Mouse (Mus musculus) heart, embryonic 12.5 days (tissue): ENCODE measurements around the gene Ralgapb. TPM values are rescaled to one million over a fixed set of nuclear protein-coding genes. Genes with fewer than 3 reads are reported as not detected.
A peak's percentile ranks its signal among the peaks of the same experiment; 100 is the strongest.

Source experiments
- ATAC-seq: fragments of 200-750 bp; cut with Nextera tagmentation; 2 replicates; pipeline ENCODE4 v1.8.0; 2017; ENCODE audit warnings: moderate TSS enrichment, moderate library complexity; ENCODE audit not compliant: insufficient number of reproducible peaks, low FRiP score
- H3K27ac ChIP-seq: fragments of 300-500 bp; sonication (generic); 2 replicates; pipeline ENCODE4 v1.5.1; 2016; ENCODE audit warnings: mild to moderate bottlenecking, moderate library complexity; ENCODE audit not compliant: poor library complexity, severe bottlenecking
- H3K27me3 ChIP-seq: fragments of 300-500 bp; sonication (generic); replicated peaks from 2 replicates; pipeline ENCODE4 v1.6.1; 2016; ENCODE audit warnings: mild to moderate bottlenecking, moderate library complexity
- H3K36me3 ChIP-seq: fragments of 300-500 bp; sonication (generic); 2 replicates; pipeline ENCODE4 v1.6.1; 2016; ENCODE audit warnings: mild to moderate bottlenecking, moderate library complexity
- H3K4me1 ChIP-seq: fragments of 300-500 bp; sonication (generic); replicated peaks from 2 replicates; pipeline ENCODE4 v1.6.1; 2016; ENCODE audit warnings: mild to moderate bottlenecking
- H3K4me2 ChIP-seq: fragments of 300-500 bp; sonication (generic); 2 replicates; pipeline ENCODE4 v1.6.1; 2016; ENCODE audit warnings: mild to moderate bottlenecking, moderate library complexity
- H3K4me3 ChIP-seq: fragments of 300-500 bp; sonication (generic); 2 replicates; pipeline ENCODE4 v1.5.1; 2016; ENCODE audit warnings: mild to moderate bottlenecking
- H3K9ac ChIP-seq: fragments of 300-500 bp; sonication (generic); 2 replicates; pipeline ENCODE4 v1.6.1; 2016; ENCODE audit warnings: mild to moderate bottlenecking, moderate library complexity
- H3K9me3 ChIP-seq: fragments of 300-500 bp; sonication (generic); replicated peaks from 2 replicates; pipeline ENCODE4 v1.6.1; 2016; ENCODE audit warnings: mild to moderate bottlenecking, moderate library complexity
- WGBS: fragments of 180-500 bp; shearing (Covaris S2); methylation state at CpG from one replicate; pipeline ENCODE4 v1.1.7; 2016; 5-methylcytosine and 5-hydroxymethylcytosine counted together
- polyA plus RNA-seq: library from polyadenylated mRNA; unstranded; fragments of >200 nt; fragmentation: Nextera tagmentation; extraction: Ambion mirVana; gene quantifications from 2 replicates; pipeline ENCODE4 v1.2.1, GENCODE M21; 2016

Ralgapb gene
- polyA plus RNA-seq, 1 experiment from 2014 or later = 15.8 TPM

GRCm38 (mm10) chr2:158408997-158409594, 552 bp upstream of the Ralgapb start:
- H3K27me3 ChIP-seq = no peaks in the 10 kb centered on the region
- H3K9me3 ChIP-seq = no peaks in the 10 kb centered on the region
- WGBS = 22% methylated on average over 14 of the region's 14 CpGs
- 0 out of 2 replicates have a peak, but pooled peaks have one; percentile 22 for ATAC-seq
- H3K4me3 ChIP-seq = peak overlapping the region; percentile 99
- H3K36me3 ChIP-seq = no peaks in the 10 kb centered on the region
- peaks cover 27% of the 10 kb centered on the region for H3K4me1 ChIP-seq
- 0 out of 2 replicates have a peak overlapping the region, but pooled peaks have one; percentile 5 for H3K9ac ChIP-seq
- H3K4me2 ChIP-seq = peak overlapping the region; percentile 56
- no peak overlapping the region for H3K27ac ChIP-seq

- ATAC-seq = peak; percentile 83
- Histone ChIP-seq H3K27ac (peak overlapping the region; percentile 83), H3K4me1 (peaks cover 27% of the 10 kb centered on the region), H3K4me2 (peak overlapping the region; percentile 97), H3K9ac (peak overlapping the region; percentile 96), H3K4me3 (peak overlapping the region; percentile 99), H3K27me3 (no peaks in the 10 kb centered on the region), H3K9me3 (no peaks in the 10 kb centered on the region), H3K36me3 (no peaks in the 10 kb centered on the region)
- WGBS = 1% methylated on average over 45 of the region's 67 CpGs
Observed at GRCm38 (mm10) chr2:158410022-158411014, 670 bp downstream of the Ralgapb start.

- H3K9ac ChIP-seq = no peak overlapping the region
- WGBS = 52% methylated on average over 2 of the region's 2 CpGs
- ATAC-seq = no peak
Observed at GRCm38 (mm10) chr2:158413240-158413639, 3.6 kb downstream of the Ralgapb start.

DNA sequence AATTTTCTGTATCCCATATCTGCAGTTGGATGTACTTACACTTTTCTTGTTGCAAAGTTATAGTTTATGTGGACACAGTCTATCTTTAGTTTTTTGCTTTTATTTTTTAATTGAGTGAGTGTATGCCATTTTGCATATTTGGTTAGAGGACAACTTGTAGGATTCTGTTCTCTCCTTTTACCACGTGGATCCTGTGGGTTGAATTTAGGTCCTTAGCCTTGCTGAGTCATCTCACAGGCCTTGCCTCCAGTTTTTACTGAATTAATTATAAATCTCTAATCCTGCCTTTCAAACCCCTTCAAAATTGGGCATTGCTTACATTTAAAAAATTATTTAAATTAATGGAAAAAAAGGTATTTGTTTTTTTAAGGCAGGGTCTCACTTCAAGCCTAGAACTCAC, 6.2 kb downstream of the Ralgapb start:
- Histone ChIP-seq H3K9me3 (no peaks in the 10 kb centered on the region), H3K4me1 (peaks cover 17% of the 10 kb centered on the region), H3K4me3 (no peak overlapping the region), H3K9ac (no peak overlapping the region), H3K36me3 (no peaks in the 10 kb centered on the region), H3K27ac (no peak overlapping the region), H3K27me3 (no peaks in the 10 kb centered on the region), H3K4me2 (no peak overlapping the region)
- WGBS = 77% methylated on average over 1 of the region's 1 CpGs
- ATAC-seq = no peak

More at GRCm38 (mm10) chr2:158413240-158413639, 3.6 kb downstream of the Ralgapb start:
- no peaks in the 10 kb centered on the region for H3K9me3 ChIP-seq
- H3K27ac ChIP-seq = no peak overlapping the region
- no peak overlapping the region for H3K4me3 ChIP-seq
- H3K27me3 ChIP-seq = no peaks in the 10 kb centered on the region
- no peak overlapping the region for H3K4me2 ChIP-seq
- H3K36me3 ChIP-seq = no peaks in the 10 kb centered on the region
- H3K4me1 ChIP-seq = peaks cover 27% of the 10 kb centered on the region

GRCm38 (mm10) chr2:158418663-158419062, 9.0 kb downstream of the Ralgapb start:
- Histone ChIP-seq H3K36me3 (peaks cover 18% of the 10 kb centered on the region), H3K27ac (no peak overlapping the region), H3K4me3 (no peak overlapping the region), H3K4me1 (0 out of 2 replicates have a peak, but pooled peaks cover 2% of the 10 kb centered on the region), H3K27me3 (no peaks in the 10 kb centered on the region), H3K9me3 (no peaks in the 10 kb centered on the region), H3K4me2 (no peak overlapping the region), H3K9ac (no peak overlapping the region)
- no peak for ATAC-seq
- WGBS = 88% methylated on average over 1 of the region's 1 CpGs

GRCm38 (mm10) chr2:158445814-158446213, 36.2 kb downstream of the Ralgapb start:
- 57% methylated on average over 1 of the region's 1 CpGs for WGBS
- H3K4me3 ChIP-seq = no peak overlapping the region
- ATAC-seq = no peak
- H3K4me2 ChIP-seq = no peak overlapping the region
- H3K9ac ChIP-seq = no peak overlapping the region
- no peaks in the 10 kb centered on the region for H3K9me3 ChIP-seq
- no peaks in the 10 kb centered on the region for H3K27me3 ChIP-seq
- no peaks in the 10 kb centered on the region for H3K4me1 ChIP-seq
- peaks cover 59% of the 10 kb centered on the region for H3K36me3 ChIP-seq
- H3K27ac ChIP-seq = no peak overlapping the region

GRCm38 (mm10) chr2:158449845-158450244, 40.2 kb downstream of the Ralgapb start:
- Histone ChIP-seq H3K27ac (no peak overlapping the region), H3K4me2 (no peak overlapping the region), H3K4me3 (no peak overlapping the region), H3K27me3 (no peaks in the 10 kb centered on the region), H3K36me3 (peaks cover 59% of the 10 kb centered on the region), H3K9ac (no peak overlapping the region), H3K4me1 (no peaks in the 10 kb centered on the region), H3K9me3 (no peaks in the 10 kb centered on the region)
- ATAC-seq = no peak
- 81% methylated on average over 7 of the region's 7 CpGs for WGBS

- Histone ChIP-seq H3K4me1 (no peaks in the 10 kb centered on the region), H3K27ac (no peak overlapping the region), H3K4me2 (no peak overlapping the region), H3K9me3 (no peaks in the 10 kb centered on the region), H3K4me3 (no peak overlapping the region), H3K36me3 (peaks cover 66% of the 10 kb centered on the region), H3K27me3 (no peaks in the 10 kb centered on the region), H3K9ac (no peak overlapping the region)
- 71% methylated on average over 4 of the region's 4 CpGs for WGBS
- ATAC-seq = no peak
Observed at GRCm38 (mm10) chr2:158456451-158456850, 46.8 kb downstream of the Ralgapb start.

DNA sequence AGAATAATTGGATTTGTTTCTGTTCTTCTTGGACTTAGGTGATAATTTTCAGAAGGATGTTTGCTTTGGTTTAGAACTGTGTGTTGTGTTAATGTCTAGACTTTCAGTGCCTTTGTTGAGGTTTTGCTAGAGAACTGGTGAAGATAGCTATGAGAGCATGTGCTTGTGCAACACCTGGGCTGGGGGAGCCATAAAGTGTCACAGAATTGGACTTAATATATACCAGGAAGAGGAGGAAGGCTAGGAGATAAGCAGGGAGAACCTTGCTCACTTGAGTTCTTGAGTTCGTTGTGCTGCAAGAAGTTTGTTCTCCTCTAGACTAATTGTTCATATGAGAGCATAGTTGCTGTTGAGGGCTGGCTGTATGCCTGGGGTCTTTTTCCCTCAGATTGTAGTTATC, 48.0 kb downstream of the Ralgapb start:
- H3K27ac ChIP-seq = no peak overlapping the region
- no peaks in the 10 kb centered on the region for H3K9me3 ChIP-seq
- ATAC-seq = no peak
- no peaks in the 10 kb centered on the region for H3K27me3 ChIP-seq
- H3K9ac ChIP-seq = no peak overlapping the region
- no peak overlapping the region for H3K4me3 ChIP-seq
- H3K36me3 ChIP-seq = peaks cover 67% of the 10 kb centered on the region
- no peak overlapping the region for H3K4me2 ChIP-seq
- H3K4me1 ChIP-seq = no peaks in the 10 kb centered on the region
- WGBS = 89% methylated on average over 1 of the region's 1 CpGs

DNA sequence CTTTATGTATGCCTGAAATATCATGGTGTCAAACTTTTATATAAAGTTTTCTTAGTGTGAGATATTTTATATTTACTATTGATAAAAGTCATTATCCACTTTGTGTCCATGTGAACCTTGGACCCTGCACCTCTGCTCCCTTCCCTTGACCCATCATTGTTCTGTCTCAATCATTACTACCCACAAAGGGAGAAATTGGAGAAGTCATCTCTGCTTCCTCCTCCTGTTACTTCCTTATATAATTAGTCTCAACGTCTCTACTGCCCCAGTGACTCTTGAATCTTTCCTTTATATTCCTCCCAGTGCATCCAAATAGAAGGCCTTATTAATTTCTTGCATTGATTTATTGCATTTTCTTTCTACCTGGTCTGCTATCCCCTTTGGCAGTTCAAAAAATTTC, 52.8 kb downstream of the Ralgapb start:
- Histone ChIP-seq H3K4me2 (no peak overlapping the region), H3K27ac (no peak overlapping the region), H3K4me1 (no peaks in the 10 kb centered on the region), H3K4me3 (no peak overlapping the region), H3K9ac (no peak overlapping the region), H3K27me3 (no peaks in the 10 kb centered on the region), H3K36me3 (peaks cover 75% of the 10 kb centered on the region), H3K9me3 (no peaks in the 10 kb centered on the region)
- no peak for ATAC-seq
- 79% methylated on average over 1 of the region's 1 CpGs for WGBS

DNA sequence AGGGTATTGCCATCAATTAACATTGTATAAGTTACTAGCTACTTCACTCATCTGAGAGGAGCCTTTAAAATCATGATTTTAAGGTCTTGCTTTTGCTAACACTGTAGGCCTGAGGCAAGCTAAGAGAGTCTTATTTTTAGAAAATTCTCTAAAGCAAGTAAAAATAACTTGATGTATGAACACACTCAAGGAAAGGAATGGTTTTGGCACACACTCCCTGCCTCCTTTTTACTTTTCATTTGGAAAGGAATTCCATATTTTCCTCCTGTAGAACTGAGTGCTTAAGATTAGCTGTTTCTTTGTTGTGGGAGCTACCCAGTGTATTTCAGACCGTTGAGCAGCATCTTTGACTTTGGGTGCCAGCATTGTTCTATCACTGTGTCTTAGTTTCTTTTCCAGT, 64.5 kb downstream of the Ralgapb start:
- Histone ChIP-seq H3K27ac (no peak overlapping the region), H3K9me3 (no peaks in the 10 kb centered on the region), H3K27me3 (no peaks in the 10 kb centered on the region), H3K4me2 (no peak overlapping the region), H3K9ac (no peak overlapping the region), H3K36me3 (peaks cover 56% of the 10 kb centered on the region), H3K4me1 (no peaks in the 10 kb centered on the region), H3K4me3 (no peak overlapping the region)
- no peak for ATAC-seq
- 92% methylated on average over 1 of the region's 1 CpGs for WGBS
